Mouse (Mus musculus) liver, adult 2 months (tissue): ENCODE data around the gene Blvrb.

Experiments used
- CTCF ChIP-seq: fragments of 200-500 bp; IDR thresholded peaks from 2 replicates; pipeline ENCODE4 v1.5.1; 2011; ENCODE audit warnings: low read depth, low read length, control low read depth
- POLR2A ChIP-seq: fragments of 200-500 bp; IDR thresholded peaks from 2 replicates; pipeline ENCODE4 v1.6.1; 2011; ENCODE audit warnings: low read length, control low read depth; ENCODE audit not compliant: insufficient read depth; ENCODE audit errors: extremely low read depth

DNA sequence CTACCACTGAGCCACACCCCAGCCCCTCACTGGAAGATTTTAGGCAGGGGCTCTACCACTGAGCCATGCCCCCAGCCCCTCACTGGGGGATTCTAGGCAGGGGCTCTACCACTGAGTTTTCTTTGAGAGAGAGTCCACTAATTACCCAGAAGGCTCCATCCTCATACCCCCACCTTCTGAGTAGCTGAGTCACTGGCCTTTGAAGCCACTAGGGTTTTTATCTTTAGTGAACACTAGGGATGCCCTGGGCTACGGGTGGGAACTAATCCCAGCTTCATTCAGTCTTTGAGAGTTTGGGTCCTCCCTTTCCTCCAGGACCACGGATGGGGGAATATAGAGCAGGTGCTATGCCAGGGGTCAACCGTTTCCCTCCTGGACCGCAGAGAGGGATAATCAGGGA, 10.8 kb downstream of the Blvrb start:
- TF ChIP-seq POLR2A (no peak), CTCF (no peak)
